Mouse (Mus musculus): ENCODE results near the gene Nup214.

DNA sequence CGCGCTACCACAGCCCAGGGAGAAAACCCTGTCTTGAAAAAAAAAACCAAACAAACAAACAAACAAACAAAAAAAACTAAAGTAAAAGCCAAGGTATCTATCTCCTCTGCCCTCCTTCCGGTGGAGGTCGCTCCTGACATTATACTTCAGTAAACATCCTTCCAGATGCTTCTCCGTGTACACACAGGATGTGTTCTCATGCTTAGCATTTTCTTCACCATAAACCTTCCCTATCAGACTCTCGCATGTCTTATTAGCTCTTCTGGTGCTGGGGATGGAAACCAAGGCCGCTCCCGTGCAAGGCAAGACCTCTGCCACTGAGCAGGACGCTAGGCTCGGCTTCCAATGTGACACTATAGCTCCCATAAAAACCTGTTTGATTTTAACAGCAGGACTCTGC is 103.5 kb downstream of the Nup214 start:
- no peak for TF ChIP-seq CTCF (IDR thresholded peaks at IDR 0.05; ENCODE audit: low read depth, low read length)
- no peak for TF ChIP-seq POLR2A (IDR thresholded peaks at IDR 0.05; ENCODE audit: insufficient read depth, low read length)
- TF ChIP-seq EP300 (IDR thresholded peaks at IDR 0.05; ENCODE audit: insufficient read depth, low read depth, low read length), result no peak

Measured in ES-Bruce4 (cell line).